Mouse (Mus musculus) forebrain, embryonic 14.5 days (tissue): ENCODE measurements around the gene Mylip. TPM values are rescaled to one million over a fixed set of nuclear protein-coding genes. Genes with fewer than 3 reads are reported as not detected.

Source experiments
- ATAC-seq: fragments of 200-750 bp; cut with Nextera tagmentation; 2 replicates; pipeline ENCODE4 v1.8.0; 2017; ENCODE audit warnings: mild to moderate bottlenecking, moderate library complexity
- DNase-seq: peaks from one replicate; pipeline ENCODE4 v3.0.0-alpha.2; 2015; ENCODE audit warnings: low spot score
- H3K27ac ChIP-seq: fragments of 300-500 bp; sonication (generic); 2 replicates; pipeline ENCODE4 v1.5.1; 2014; ENCODE audit warnings: low read depth, mild to moderate bottlenecking, control low read depth, low read length, moderate library complexity
- H3K27me3 ChIP-seq: fragments of 300-500 bp; sonication (generic); replicated peaks from 2 replicates; pipeline ENCODE4 v1.6.1; 2014; ENCODE audit warnings: low read length, control low read depth, mixed read lengths; ENCODE audit not compliant: control insufficient read depth, insufficient read depth
- H3K36me3 ChIP-seq: fragments of 300-500 bp; sonication (generic); 2 replicates; pipeline ENCODE4 v1.6.1; 2014; ENCODE audit warnings: low read length, control low read depth; ENCODE audit not compliant: control insufficient read depth, insufficient read depth
- H3K4me1 ChIP-seq: fragments of 300-500 bp; sonication (generic); 2 replicates; pipeline ENCODE4 v1.6.1; 2014; ENCODE audit warnings: antibody characterized with exemption, low read length, control low read depth; ENCODE audit not compliant: control insufficient read depth, insufficient read depth
- H3K4me2 ChIP-seq: fragments of 300-500 bp; sonication (generic); 2 replicates; pipeline ENCODE4 v1.6.1; 2014; ENCODE audit warnings: mild to moderate bottlenecking, control low read depth, low read length
- H3K4me3 ChIP-seq: fragments of 300-500 bp; sonication (generic); 2 replicates; pipeline ENCODE4 v1.5.1; 2014; ENCODE audit warnings: low read depth, low read length, control low read depth
- H3K9ac ChIP-seq: fragments of 300-500 bp; sonication (generic); 2 replicates; pipeline ENCODE4 v1.6.1; 2014; ENCODE audit warnings: mild to moderate bottlenecking, low read length, control low read depth, moderate library complexity
- H3K9me3 ChIP-seq: fragments of 300-500 bp; sonication (generic); replicated peaks from 2 replicates; pipeline ENCODE4 v1.6.1; 2016; ENCODE audit warnings: low read length, control low read depth, mixed read lengths; ENCODE audit not compliant: control insufficient read depth
- WGBS: fragments of 180-500 bp; shearing (Covaris S2); extraction: QIAGEN DNeasy Blood & Tissue Kit; methylation state at CpG from one replicate; pipeline ENCODE4 v1.1.7; 2014; 5-methylcytosine and 5-hydroxymethylcytosine counted together
- polyA plus RNA-seq: library from polyadenylated mRNA; unstranded; fragments of >200 nt; fragmentation: Nextera tagmentation; extraction: Ambion mirVana; gene quantifications from 2 replicates; pipeline ENCODE4 v1.2.1, GENCODE M21; 2014

The Mylip gene
- polyA plus RNA-seq, 1 experiment from 2014 or later = 1.2 TPM

DNA sequence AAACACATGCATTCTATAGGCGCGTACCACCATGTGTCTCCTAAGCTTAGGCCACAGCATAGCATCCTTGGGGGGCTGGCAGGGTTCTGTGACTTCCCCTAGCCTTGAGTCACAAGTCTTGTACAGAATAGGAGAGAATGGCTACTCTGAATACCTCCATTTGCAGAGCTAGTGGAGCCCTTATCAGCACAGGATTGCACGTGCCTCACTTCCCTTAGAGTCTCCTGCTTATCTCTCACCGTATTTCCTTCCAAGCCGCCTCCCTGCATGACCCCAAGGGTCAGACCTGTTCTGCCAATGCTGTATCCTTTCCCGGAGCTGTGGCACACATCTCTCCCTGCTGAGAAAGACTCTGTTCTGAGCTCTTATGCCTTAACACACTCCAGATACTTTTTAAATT lies 17.2 kb downstream of the Mylip start:
- DNase-seq (no peak), ATAC-seq (no peak)
- Histone ChIP-seq H3K9me3 (no peaks in the 10 kb centered on the region), H3K4me3 (no peak overlapping the region), H3K4me1 (no peaks in the 10 kb centered on the region), H3K9ac (no peak overlapping the region), H3K27ac (no peak overlapping the region), H3K27me3 (no peaks in the 10 kb centered on the region), H3K36me3 (peaks cover 13% of the 10 kb centered on the region; the same call in 1 of the 2 replicates), H3K4me2 (no peak overlapping the region)
- WGBS = 87% methylated on average over 6 of the region's 6 CpGs

DNA sequence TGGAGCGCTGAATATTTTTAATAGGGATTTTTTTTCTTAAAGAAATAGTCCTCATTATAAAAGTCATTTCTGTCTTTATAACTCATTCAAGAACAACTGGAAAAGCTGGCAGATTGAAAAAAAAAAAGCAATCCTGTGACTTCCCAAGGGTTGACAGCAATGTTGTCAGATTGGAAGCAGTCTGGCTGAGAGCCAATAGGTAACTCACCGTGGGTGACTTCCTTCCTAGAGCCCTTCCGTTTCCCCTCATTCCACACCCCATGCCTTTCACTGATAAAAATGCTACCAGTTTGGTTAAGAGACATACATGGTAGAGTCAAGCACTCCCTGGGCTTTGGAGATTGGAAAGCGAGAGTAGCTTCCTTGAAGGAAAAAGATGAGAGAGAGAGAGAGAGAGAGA lies 21.4 kb downstream of the Mylip start:
- Histone ChIP-seq H3K36me3 (peaks cover 9% of the 10 kb centered on the region; the same call in 1 of the 2 replicates), H3K4me1 (no peaks in the 10 kb centered on the region), H3K4me3 (no peak overlapping the region), H3K4me2 (no peak overlapping the region), H3K9ac (no peak overlapping the region), H3K9me3 (no peaks in the 10 kb centered on the region), H3K27ac (no peak overlapping the region), H3K27me3 (no peaks in the 10 kb centered on the region)
- ATAC-seq (no peak), DNase-seq (no peak)
- WGBS = 77% methylated on average over 4 of the region's 4 CpGs

GRCm38 (mm10) chr13:45413066-45413465 lies 23.5 kb downstream of the Mylip start:
- no peak overlapping the region for H3K27ac ChIP-seq
- ATAC-seq = no peak
- H3K4me1 ChIP-seq = peaks cover 5% of the 10 kb centered on the region; the same call in 1 of the 2 replicates
- H3K4me3 ChIP-seq = no peak overlapping the region
- 0 out of 2 replicates have a peak, but pooled peaks cover 6% of the 10 kb centered on the region for H3K36me3 ChIP-seq
- no peaks in the 10 kb centered on the region for H3K27me3 ChIP-seq
- no peaks in the 10 kb centered on the region for H3K9me3 ChIP-seq
- H3K4me2 ChIP-seq = no peak overlapping the region
- DNase-seq = no peak
- no peak overlapping the region for H3K9ac ChIP-seq
- 92% methylated on average over 1 of the region's 1 CpGs for WGBS

- H3K9ac ChIP-seq = no peak overlapping the region
- DNase-seq = no peak
- no peak overlapping the region for H3K4me3 ChIP-seq
- no peak overlapping the region for H3K27ac ChIP-seq
- no peaks in the 10 kb centered on the region for H3K27me3 ChIP-seq
- ATAC-seq = no peak
- no peaks in the 10 kb centered on the region for H3K36me3 ChIP-seq
- peaks cover 6% of the 10 kb centered on the region; the same call in 1 of the 2 replicates for H3K4me1 ChIP-seq
- no peak overlapping the region for H3K4me2 ChIP-seq
- no peaks in the 10 kb centered on the region for H3K9me3 ChIP-seq
- 65% methylated on average over 9 of the region's 9 CpGs for WGBS
These were observed 24.5 kb downstream of the Mylip start for GRCm38 (mm10) chr13:45414031-45414430.

DNA sequence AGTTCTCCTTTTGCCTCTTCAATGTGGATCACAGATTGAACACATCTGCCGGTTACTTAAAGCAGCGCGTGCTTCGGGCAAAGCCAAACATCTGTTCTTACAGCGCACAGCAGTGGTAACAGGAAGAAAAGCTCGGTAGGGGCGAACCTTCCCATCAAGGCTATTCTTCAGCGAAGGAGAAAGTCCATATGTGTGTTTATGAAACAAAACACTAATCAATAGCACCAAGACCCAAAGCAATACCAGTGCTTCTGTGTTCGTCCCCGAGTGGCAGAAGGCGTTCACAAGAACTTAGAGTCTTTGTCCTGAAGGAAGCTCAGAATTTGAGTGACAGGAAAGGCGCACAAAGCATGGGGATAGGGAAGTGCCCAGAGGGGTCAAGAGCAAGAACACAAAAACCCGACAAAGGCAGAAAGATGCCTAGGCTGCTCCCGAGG lies 27.1 kb downstream of the Mylip start:
- DNase-seq (peak; percentile 39), ATAC-seq (no peak)
- peak overlapping the region; percentile 37 for H3K4me2 ChIP-seq
- no peaks in the 10 kb centered on the region for H3K36me3 ChIP-seq
- H3K27me3 ChIP-seq = no peaks in the 10 kb centered on the region
- 21% methylated on average over 14 of the region's 14 CpGs for WGBS
- H3K9me3 ChIP-seq = no peaks in the 10 kb centered on the region
- H3K4me1 ChIP-seq = peaks cover 7% of the 10 kb centered on the region; the same call in 1 of the 2 replicates
- no peak overlapping the region; the same call in 1 of the 2 replicates for H3K27ac ChIP-seq
- H3K4me3 ChIP-seq = peak overlapping the region; percentile 13
- H3K9ac ChIP-seq = 0 out of 2 replicates have a peak overlapping the region, but pooled peaks have one; percentile 22

GRCm38 (mm10) chr13:45418986-45419385 lies 29.4 kb downstream of the Mylip start:
- Histone ChIP-seq H3K4me1 (peaks cover 17% of the 10 kb centered on the region; the same call in 1 of the 2 replicates), H3K4me3 (no peak overlapping the region), H3K9me3 (no peaks in the 10 kb centered on the region), H3K27me3 (no peaks in the 10 kb centered on the region), H3K9ac (no peak overlapping the region), H3K27ac (no peak overlapping the region), H3K4me2 (no peak overlapping the region), H3K36me3 (no peaks in the 10 kb centered on the region)
- no peak for DNase-seq
- ATAC-seq = no peak
- WGBS = 58% methylated on average over 12 of the region's 12 CpGs

DNA sequence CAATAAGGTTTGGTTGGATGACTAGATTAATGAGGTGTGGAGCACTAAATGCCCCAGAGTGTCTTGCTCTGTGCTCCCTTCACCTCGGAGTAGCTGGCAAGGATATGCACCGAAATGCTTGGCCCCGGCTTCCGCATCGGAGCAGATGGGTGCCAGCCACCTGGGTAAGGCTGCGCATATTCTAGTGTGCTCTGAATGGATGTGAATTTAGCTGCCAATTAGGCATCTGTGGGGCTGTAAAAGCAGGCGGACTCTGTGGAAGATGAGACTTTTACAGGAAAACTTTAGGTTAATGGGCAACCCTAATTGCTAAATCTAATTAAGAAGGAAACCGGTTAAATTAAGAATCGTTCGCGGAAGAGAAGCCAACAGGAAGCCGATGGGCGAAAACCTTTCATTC lies 32.7 kb downstream of the Mylip start:
- Histone ChIP-seq H3K27me3 (no peaks in the 10 kb centered on the region), H3K27ac (no peak overlapping the region), H3K9me3 (no peaks in the 10 kb centered on the region), H3K36me3 (no peaks in the 10 kb centered on the region), H3K4me3 (no peak overlapping the region), H3K4me2 (peak overlapping the region; percentile 2; the same call in 1 of the 2 replicates), H3K4me1 (peaks cover 12% of the 10 kb centered on the region; the same call in 1 of the 2 replicates), H3K9ac (no peak overlapping the region)
- ATAC-seq (peak; percentile 88), DNase-seq (peak; percentile 84)
- 23% methylated on average over 13 of the region's 13 CpGs for WGBS

DNA sequence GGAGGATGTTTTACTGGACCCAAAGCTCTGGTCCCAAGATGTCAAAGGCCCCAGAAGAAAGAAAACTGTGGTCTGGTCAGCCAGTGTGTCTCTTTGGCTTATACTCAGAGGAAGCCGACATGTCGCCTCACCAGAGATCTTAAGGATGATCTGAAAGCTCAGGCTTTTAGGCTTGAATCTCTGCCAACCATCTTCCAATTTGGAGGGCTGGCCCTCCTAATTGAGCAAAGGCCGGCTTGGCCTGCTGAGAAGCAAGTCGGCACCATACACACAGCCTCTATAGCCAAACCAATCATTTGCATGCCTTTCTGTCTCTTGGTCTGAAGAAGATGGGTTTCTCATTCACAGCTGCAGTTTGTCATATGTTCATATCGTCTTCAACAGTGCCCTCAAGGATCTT lies 33.2 kb downstream of the Mylip start:
- 17% methylated on average over 5 of the region's 5 CpGs for WGBS
- Histone ChIP-seq H3K27ac (no peak overlapping the region), H3K36me3 (no peaks in the 10 kb centered on the region), H3K4me3 (no peak overlapping the region), H3K4me1 (peaks cover 12% of the 10 kb centered on the region; the same call in 1 of the 2 replicates), H3K27me3 (no peaks in the 10 kb centered on the region), H3K4me2 (peak overlapping the region; percentile 2; the same call in 1 of the 2 replicates), H3K9me3 (no peaks in the 10 kb centered on the region), H3K9ac (no peak overlapping the region)
- ATAC-seq = peak; percentile 61
- DNase-seq = peak; percentile 78

DNA sequence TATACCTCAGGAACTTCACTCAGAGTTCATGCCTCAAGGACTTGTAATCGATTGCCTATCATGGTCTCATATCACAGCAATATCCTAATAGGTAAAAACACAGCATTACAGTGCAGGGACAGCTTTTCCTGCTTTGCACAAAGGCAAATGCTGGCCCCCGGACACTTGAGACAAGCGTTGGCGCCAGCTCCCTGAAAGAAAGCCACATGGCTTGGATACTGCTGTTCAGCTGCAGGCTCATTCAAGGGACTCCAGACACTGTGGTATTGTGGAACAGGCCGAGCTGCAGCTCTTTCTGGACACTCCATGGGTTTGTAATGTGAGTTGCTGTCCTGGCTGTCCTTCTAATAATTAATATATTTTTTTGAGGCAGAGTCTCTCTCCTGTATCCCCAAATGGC lies 34.4 kb downstream of the Mylip start:
- Histone ChIP-seq H3K27ac (no peak overlapping the region), H3K9me3 (no peaks in the 10 kb centered on the region), H3K4me3 (no peak overlapping the region), H3K9ac (no peak overlapping the region), H3K4me1 (peaks cover 12% of the 10 kb centered on the region; the same call in 1 of the 2 replicates), H3K4me2 (no peak overlapping the region), H3K36me3 (no peaks in the 10 kb centered on the region), H3K27me3 (no peaks in the 10 kb centered on the region)
- 75% methylated on average over 5 of the region's 5 CpGs for WGBS
- DNase-seq (no peak), ATAC-seq (no peak)
